Mouse (Mus musculus): ENCODE results near the gene Mbnl2.

- TF ChIP-seq CTCF (IDR thresholded peaks at IDR 0.05; ENCODE audit: extremely low read depth, insufficient read depth, insufficient read length, insufficient replicate concordance) (no peak), POLR2A (IDR thresholded peaks at IDR 0.05; ENCODE audit: low read depth, low read length) (no peak)
Observed at GRCm38 (mm10) chr14:120330454-120330853, 55.0 kb downstream of the Mbnl2 start.
